Mouse (Mus musculus) stomach, postnatal 0 days (tissue): ENCODE measurements at regions not wholly inside any gene's neighbourhood (a gene's known extent, or its start where the extent isn't known, plus 50 kb on each side); places are given as distances from the start of the nearest gene placed in this dataset.

Experiments used
- ATAC-seq: fragments of 200-750 bp; cut with Nextera tagmentation; 2 replicates; pipeline ENCODE4 v1.8.0; 2017; ENCODE audit not compliant: low FRiP score, low TSS enrichment
- DNase-seq: peaks from one replicate; pipeline ENCODE4 v3.0.0-alpha.2; 2016; ENCODE audit warnings: low spot score
- H3K27ac ChIP-seq: fragments of 300-500 bp; sonication (generic); replicated peaks from 2 replicates; pipeline ENCODE4 v1.5.1; 2014; ENCODE audit warnings: mild to moderate bottlenecking, control low read depth
- H3K27me3 ChIP-seq: fragments of 300-500 bp; sonication (generic); 2 replicates; pipeline ENCODE4 v1.6.1; 2014; ENCODE audit warnings: low read length; ENCODE audit not compliant: control insufficient read depth, insufficient read depth
- H3K36me3 ChIP-seq: fragments of 300-500 bp; sonication (generic); 2 replicates; pipeline ENCODE4 v1.6.1; 2014; ENCODE audit warnings: low read length, mixed read lengths; ENCODE audit not compliant: control insufficient read depth, insufficient read depth
- H3K4me1 ChIP-seq: fragments of 300-500 bp; sonication (generic); replicated peaks from 2 replicates; pipeline ENCODE4 v1.6.1; 2014; ENCODE audit warnings: antibody characterized with exemption; ENCODE audit not compliant: control insufficient read depth, insufficient read depth
- H3K4me2 ChIP-seq: fragments of 300-500 bp; sonication (generic); replicated peaks from 2 replicates; pipeline ENCODE4 v1.6.1; 2014; ENCODE audit warnings: low read depth, mild to moderate bottlenecking, control low read depth, moderate library complexity
- H3K4me3 ChIP-seq: fragments of 300-500 bp; sonication (generic); 2 replicates; pipeline ENCODE4 v1.5.1; 2014; ENCODE audit warnings: low read depth, low read length, control low read depth
- H3K9ac ChIP-seq: fragments of 300-500 bp; sonication (generic); 2 replicates; pipeline ENCODE4 v1.6.1; 2014; ENCODE audit warnings: mild to moderate bottlenecking, low read length, control low read depth, mixed read lengths
- H3K9me3 ChIP-seq: fragments of 300-500 bp; sonication (generic); 2 replicates; pipeline ENCODE4 v1.6.1; 2016; ENCODE audit warnings: low read length; ENCODE audit not compliant: control insufficient read depth
- EP300 ChIP-seq: optimal IDR thresholded peaks from 2 replicates; pipeline ENCODE3; 2016; ENCODE audit warnings: antibody characterized with exemption
- WGBS: fragments of 180-500 bp; shearing (Covaris S2); extraction: QIAGEN DNeasy Blood & Tissue Kit; methylation state at CpG from one replicate; pipeline ENCODE4 v1.1.7; 2014; 5-methylcytosine and 5-hydroxymethylcytosine counted together

- TF ChIP-seq EP300: no peak
- 79% methylated on average over 10 of the region's 10 CpGs for WGBS
- no peak overlapping the region for H3K4me2 ChIP-seq
- no peaks in the 10 kb centered on the region for H3K9me3 ChIP-seq
- H3K9ac ChIP-seq: no peak overlapping the region
- H3K4me3 ChIP-seq: no peak overlapping the region
- H3K4me1 ChIP-seq: no peaks in the 10 kb centered on the region
- H3K27me3 ChIP-seq: no peaks in the 10 kb centered on the region
- H3K27ac ChIP-seq: no peak overlapping the region
- DNase-seq: no peak
- ATAC-seq: no peak
- H3K36me3 ChIP-seq: no peaks in the 10 kb centered on the region
These were observed 51.5 kb upstream of the Luzp2 start for GRCm38 (mm10) chr7:54783550-54784529.
